Mouse (Mus musculus) testis, adult 2 months (tissue): ENCODE measurements at regions not wholly inside any gene's neighbourhood (a gene's known extent, or its start where the extent isn't known, plus 50 kb on each side); places are given as distances from the start of the nearest gene placed in this dataset.

Experiments used
- H3K27ac ChIP-seq: fragments of 200-500 bp; 2 replicates; pipeline ENCODE4 v1.5.1; 2012; ENCODE audit warnings: low read depth, low read length; ENCODE audit not compliant: control insufficient read depth, insufficient read depth
- H3K27me3 ChIP-seq: fragments of 200-500 bp; 2 replicates; pipeline ENCODE4 v1.6.1; 2012; ENCODE audit warnings: mild to moderate bottlenecking, low read length, moderate library complexity; ENCODE audit not compliant: control insufficient read depth, insufficient read depth
- H3K36me3 ChIP-seq: fragments of 200-500 bp; 2 replicates; pipeline ENCODE4 v1.6.1; 2012; ENCODE audit warnings: mild to moderate bottlenecking, low read length; ENCODE audit not compliant: control insufficient read depth, insufficient read depth
- H3K4me1 ChIP-seq: fragments of 200-500 bp; 2 replicates; pipeline ENCODE4 v1.6.1; 2012; ENCODE audit warnings: low read length; ENCODE audit not compliant: control insufficient read depth, insufficient read depth
- H3K4me3 ChIP-seq: fragments of 200-500 bp; 2 replicates; pipeline ENCODE4 v1.5.1; 2012; ENCODE audit warnings: low read depth, mild to moderate bottlenecking, low read length, moderate library complexity, mixed read lengths; ENCODE audit not compliant: control insufficient read depth
- CTCF ChIP-seq: fragments of 200-500 bp; IDR thresholded peaks from 2 replicates; pipeline ENCODE4 v1.5.1; 2012; ENCODE audit warnings: low read depth, mild to moderate bottlenecking, inconsistent platforms, low read length, moderate library complexity; ENCODE audit not compliant: control insufficient read depth, insufficient read depth, insufficient replicate concordance
- POLR2A ChIP-seq: fragments of 200-500 bp; IDR thresholded peaks from 2 replicates; pipeline ENCODE4 v1.6.1; 2012; ENCODE audit warnings: low read depth, mild to moderate bottlenecking, inconsistent platforms, low read length, moderate library complexity; ENCODE audit not compliant: control insufficient read depth

DNA sequence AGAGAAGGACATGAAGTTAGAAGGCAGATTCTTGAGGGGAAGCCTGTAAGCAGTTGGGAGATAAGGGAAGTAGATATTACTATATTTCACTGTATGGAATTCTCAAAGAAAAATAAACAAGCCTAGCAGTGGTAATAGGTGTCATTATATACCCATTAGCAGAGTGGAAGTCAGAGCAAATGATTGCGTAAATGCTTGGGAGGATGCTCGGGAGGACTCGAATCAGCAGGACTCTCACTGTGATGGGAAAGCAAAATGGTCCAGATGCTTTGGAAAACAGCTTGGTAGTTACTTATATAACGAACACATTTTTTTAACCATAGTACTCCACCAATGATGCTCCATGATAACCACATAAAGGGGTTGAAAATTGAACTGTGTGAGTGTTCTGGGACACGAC lies 100.4 kb upstream of the Bmper start:
- H3K27ac ChIP-seq: no peak overlapping the region
- no peak for TF ChIP-seq POLR2A
- no peak for TF ChIP-seq CTCF
- no peaks in the 10 kb centered on the region for H3K4me1 ChIP-seq
- no peaks in the 10 kb centered on the region for H3K27me3 ChIP-seq
- no peak overlapping the region for H3K4me3 ChIP-seq
- H3K36me3 ChIP-seq: no peaks in the 10 kb centered on the region

DNA sequence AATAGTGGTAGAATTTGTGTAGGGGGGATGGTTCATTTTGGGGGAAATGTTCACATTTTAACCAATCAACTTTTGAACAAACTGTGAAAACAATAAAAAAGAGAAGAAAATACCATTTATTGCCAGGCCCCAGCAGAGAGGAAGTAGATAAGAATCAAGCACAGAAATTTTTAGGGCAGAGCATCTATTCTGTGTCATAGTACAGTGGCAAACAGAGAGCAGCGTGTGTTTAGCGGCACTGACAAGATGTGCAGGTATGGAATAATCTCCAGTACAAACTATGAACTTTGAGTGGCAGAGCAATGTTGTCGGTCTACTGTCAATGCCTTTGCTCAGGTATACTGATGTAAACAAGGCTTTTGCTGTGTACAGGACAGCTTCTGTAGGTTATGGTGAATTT lies 99.4 kb upstream of the Bmper start:
- TF ChIP-seq CTCF (no peak), POLR2A (no peak)
- H3K27ac ChIP-seq: no peak overlapping the region
- no peaks in the 10 kb centered on the region for H3K36me3 ChIP-seq

DNA sequence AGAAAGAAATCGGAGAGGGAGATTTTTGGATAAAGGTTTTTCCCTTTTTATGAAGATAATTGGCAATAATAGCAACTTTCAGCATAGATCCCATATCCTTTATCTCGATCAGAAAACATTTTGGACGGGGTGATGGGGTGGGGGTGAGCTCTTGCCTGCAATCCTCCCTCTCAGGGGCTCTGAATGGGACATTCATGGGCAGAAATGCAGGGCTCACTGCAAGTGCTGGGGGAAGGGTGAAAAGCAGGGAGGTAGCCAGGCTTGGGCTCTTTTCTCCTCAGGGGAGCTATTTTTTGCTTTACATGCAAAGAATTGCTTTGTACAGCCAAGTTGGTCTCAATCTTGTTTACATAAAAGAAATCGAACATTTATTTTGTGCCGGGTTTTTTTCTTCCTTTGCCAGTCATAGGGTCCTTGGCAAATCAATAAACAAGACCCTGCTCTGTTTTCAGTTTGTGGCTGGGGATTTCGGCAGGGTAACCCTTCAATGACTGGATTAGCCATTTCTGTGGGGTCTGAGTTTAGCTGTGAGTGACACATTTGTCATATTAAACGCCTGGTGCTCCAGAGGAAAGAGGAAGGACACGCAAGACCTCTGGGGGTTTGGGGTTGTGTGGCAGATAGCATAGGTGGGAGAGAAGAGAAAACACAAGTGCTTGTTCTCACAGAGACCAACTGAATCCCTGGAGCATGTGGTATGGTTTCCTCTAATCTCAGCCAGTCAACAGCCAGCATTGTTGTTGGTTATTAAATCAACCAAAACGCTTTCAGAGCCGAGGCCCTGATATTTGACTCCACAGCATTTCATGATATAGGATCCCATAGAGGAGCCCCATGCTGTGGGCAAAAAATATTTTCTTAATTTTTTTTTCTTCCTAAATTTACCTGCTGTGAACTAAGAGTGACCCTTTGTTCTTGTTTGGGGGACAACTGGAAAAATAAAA lies 96.8 kb upstream of the Bmper start:
- Histone ChIP-seq H3K27ac (no peak overlapping the region), H3K4me1 (no peaks in the 10 kb centered on the region), H3K36me3 (no peaks in the 10 kb centered on the region), H3K27me3 (no peaks in the 10 kb centered on the region), H3K4me3 (no peak overlapping the region)
- TF ChIP-seq POLR2A (no peak), CTCF (no peak)

More for the DNA sequence above, 99.4 kb upstream of the Bmper start:
- no peak overlapping the region for H3K4me3 ChIP-seq
- H3K4me1 ChIP-seq: no peaks in the 10 kb centered on the region
- H3K27me3 ChIP-seq: no peaks in the 10 kb centered on the region

DNA sequence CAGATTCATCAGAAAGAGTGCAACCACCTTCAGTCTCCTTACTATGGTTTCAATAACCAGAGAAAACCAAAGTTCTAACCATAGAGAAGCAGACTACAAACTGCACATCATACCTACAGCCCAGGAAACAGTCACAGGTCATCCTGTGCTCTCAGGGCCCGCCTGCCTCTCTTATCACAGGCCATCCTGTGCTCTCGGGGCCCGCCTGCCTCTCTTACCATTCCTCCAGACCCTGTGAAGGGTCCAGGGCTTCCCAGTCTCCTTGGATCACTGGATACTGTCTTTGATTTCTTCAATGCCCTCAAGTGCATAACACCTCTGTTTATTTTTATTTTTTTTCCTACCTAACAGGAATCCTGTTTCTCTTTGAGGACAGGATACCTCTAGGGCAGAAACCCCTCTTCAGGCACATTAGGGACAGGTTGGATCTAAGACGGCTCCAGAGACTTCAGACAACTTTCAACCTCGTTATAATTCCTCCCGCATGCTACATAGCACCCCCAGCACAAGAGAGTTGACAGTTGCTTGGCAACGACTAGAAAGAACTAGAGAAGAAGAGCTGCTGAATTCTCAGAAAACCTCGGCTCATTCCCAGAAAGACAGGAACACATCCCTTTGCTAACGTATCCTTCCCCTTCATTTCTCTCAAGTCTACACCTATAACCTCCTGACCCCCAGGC lies 95.4 kb upstream of the Bmper start:
- no peaks in the 10 kb centered on the region for H3K36me3 ChIP-seq
- H3K4me3 ChIP-seq: no peak overlapping the region
- no peaks in the 10 kb centered on the region for H3K4me1 ChIP-seq
- H3K27ac ChIP-seq: no peak overlapping the region
- TF ChIP-seq POLR2A: no peak
- no peaks in the 10 kb centered on the region for H3K27me3 ChIP-seq

DNA sequence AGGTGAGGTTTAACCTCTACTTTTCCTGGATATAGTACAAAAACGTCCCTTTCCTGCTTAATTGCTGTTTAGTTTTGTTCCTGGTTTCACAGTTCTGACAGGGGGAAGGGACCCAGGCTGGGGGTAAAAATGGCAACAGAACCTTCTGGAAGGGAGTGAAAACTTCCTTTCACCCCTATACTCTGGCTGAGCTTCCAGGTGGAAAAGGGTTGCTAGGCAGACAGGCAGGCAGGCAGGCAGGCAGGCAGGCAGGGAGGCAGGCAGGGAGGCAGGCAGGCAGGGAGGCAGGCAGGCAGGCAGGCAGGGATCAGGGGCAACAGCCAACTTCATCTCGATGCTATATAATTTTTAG lies 94.9 kb upstream of the Bmper start:
- Histone ChIP-seq H3K4me1 (no peaks in the 10 kb centered on the region), H3K27me3 (no peaks in the 10 kb centered on the region), H3K27ac (no peak overlapping the region), H3K36me3 (no peaks in the 10 kb centered on the region), H3K4me3 (no peak overlapping the region)
- TF ChIP-seq CTCF: no peak

DNA sequence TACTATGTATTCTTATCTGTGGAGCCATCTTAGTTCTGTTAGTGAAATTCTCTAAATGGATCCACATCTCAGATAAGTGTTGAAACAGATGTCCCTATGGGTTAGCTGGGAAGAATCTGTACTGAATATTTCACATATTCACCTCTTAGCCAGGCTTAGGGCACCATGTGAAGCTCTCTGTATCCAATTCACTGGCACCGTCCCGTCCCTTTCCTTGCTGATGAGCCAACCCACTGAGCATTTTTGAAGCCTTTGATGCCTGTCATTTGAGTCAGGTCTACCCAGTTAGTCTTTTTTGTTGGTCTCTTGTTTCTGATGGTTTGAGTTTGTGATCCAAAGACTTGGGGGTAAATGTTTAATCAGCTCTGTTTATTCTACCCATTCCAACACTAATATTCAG lies 88.9 kb upstream of the Bmper start:
- H3K4me1 ChIP-seq: no peaks in the 10 kb centered on the region
- no peak overlapping the region for H3K4me3 ChIP-seq
- no peak for TF ChIP-seq CTCF
- TF ChIP-seq POLR2A: no peak
- no peaks in the 10 kb centered on the region for H3K36me3 ChIP-seq
- H3K27ac ChIP-seq: no peak overlapping the region
- no peaks in the 10 kb centered on the region for H3K27me3 ChIP-seq

DNA sequence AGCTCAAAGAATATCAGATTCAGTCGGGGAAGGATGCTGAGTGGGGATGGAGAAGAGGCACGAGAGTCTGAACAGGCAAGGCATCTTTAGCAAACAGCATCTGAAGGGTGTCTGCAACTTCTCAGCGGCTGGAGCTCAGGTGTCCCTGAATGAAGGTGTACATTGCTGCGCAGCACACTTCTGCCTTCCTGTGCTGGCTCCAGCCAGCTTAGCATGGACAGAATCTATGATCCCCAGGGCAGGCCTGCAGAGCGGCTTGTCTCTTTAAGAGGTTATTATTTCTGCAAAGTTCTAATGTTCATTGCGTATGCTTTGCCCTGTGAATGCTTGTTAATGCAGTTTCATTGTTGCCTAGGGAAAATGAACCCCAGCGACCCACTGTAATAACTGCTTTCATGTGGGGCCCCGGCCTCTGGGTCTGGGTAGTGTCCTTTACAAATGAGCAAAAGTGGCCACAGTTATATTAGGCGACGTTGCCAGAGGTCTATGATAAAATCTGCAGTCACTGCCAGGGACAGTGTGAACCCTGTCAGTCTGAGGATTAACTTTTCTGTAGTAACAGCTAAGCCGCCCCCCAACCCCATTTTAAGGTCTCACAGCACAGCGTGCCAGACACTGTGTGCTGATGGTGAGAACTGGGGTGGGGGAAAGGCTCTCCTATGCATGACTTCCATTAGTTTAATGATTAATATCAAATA lies 88.3 kb upstream of the Bmper start:
- H3K27ac ChIP-seq: no peak overlapping the region
- H3K4me3 ChIP-seq: no peak overlapping the region
- no peaks in the 10 kb centered on the region for H3K4me1 ChIP-seq
- TF ChIP-seq CTCF (no peak), POLR2A (no peak)
- H3K36me3 ChIP-seq: no peaks in the 10 kb centered on the region
- H3K27me3 ChIP-seq: no peaks in the 10 kb centered on the region
